Mouse (Mus musculus): ENCODE data around the gene Otof.

GRCm38 (mm10) chr5:30415381-30415780 lies 46.4 kb downstream of the Otof start:
- TF ChIP-seq CTCF (conservative IDR thresholded peaks at IDR 0.05; ENCODE audit: insufficient read depth, insufficient read length, low read depth, low read length) (no peak), POLR2A (IDR thresholded peaks at IDR 0.05; ENCODE audit: low read depth, low read length) (no peak)
